Mouse (Mus musculus): ENCODE results near the gene Rorc.

- TF ChIP-seq CTCF (IDR thresholded peaks at IDR 0.05; ENCODE audit: low read depth, low read length) (no peak), POLR2A (IDR thresholded peaks at IDR 0.05; ENCODE audit: borderline replicate concordance, low read depth, low read length) (no peak)
These were observed 5.1 kb upstream of the Rorc start for GRCm38 (mm10) chr3:94367511-94367910.

Data from bone marrow macrophage, adult 2 months (primary cell).